Mouse (Mus musculus) cerebellum, adult 2 months (tissue): ENCODE results near the gene Pdzd7.

Source experiments
- CTCF ChIP-seq: fragments of 200-500 bp; IDR thresholded peaks from 2 replicates; pipeline ENCODE4 v1.5.1; 2011; ENCODE audit warnings: low read depth, mild to moderate bottlenecking, control low read depth, low read length, moderate library complexity, borderline replicate concordance; ENCODE audit not compliant: insufficient read depth
- POLR2A ChIP-seq: fragments of 200-500 bp; IDR thresholded peaks from 2 replicates; pipeline ENCODE4 v1.6.1; 2011; ENCODE audit warnings: low read length, control low read depth, borderline replicate concordance; ENCODE audit not compliant: insufficient read depth

- no peak for TF ChIP-seq POLR2A
- no peak for TF ChIP-seq CTCF
Observed at GRCm38 (mm10) chr19:45080711-45081110, 35.2 kb upstream of the Pdzd7 start.
